Mouse (Mus musculus): ENCODE results near the gene Tubb4b.
"Not testable (repeated sequence)": the region's sequence is repeated elsewhere in the genome, so short reads cannot be mapped to it uniquely, and the experiment has no call there.

Tubb4b gene

DNA sequence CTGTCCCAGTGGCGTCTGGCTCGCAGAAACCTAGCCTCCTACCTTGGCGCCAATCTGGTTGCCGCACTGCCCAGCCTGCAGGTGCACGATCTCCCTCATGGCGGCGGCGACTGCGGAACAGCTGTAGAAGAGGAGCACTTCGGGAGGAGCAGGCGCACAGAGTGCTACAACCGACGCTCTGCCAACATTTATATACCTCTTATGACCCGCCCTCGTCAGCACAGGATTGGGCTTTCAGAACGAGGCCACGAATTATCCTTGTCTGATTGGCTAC lies at the start of gene Tubb4b:
TSS of gene Tubb4b (minus strand) at position 211 of the 274 bp plus-strand sequence.
- peak; percentile 99 for DNase-seq (ENCODE audit: low read depth, low spot score)

DNA sequence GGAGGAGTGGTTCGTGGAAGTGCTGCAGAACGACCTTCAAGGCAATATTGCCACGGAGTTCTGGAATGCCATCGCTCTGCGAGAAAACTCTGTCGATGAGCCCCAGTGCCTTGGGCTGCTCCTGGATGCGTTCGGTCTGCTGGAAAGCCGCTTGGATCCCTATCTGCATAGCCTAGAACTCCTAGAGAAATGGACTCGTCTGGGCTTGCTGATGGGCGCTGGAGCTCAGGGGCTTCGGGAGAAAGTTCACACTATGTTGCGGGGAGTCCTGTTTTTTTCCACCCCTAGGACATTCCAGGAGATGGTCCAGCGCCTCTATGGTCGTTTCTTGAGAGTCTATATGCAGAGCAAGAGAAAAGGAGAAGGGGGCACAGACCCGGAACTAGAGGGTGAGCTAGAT lies 48.5 kb upstream of the Tubb4b start:
- DNase-seq (ENCODE audit: low read depth, low spot score) = no peak

DNA sequence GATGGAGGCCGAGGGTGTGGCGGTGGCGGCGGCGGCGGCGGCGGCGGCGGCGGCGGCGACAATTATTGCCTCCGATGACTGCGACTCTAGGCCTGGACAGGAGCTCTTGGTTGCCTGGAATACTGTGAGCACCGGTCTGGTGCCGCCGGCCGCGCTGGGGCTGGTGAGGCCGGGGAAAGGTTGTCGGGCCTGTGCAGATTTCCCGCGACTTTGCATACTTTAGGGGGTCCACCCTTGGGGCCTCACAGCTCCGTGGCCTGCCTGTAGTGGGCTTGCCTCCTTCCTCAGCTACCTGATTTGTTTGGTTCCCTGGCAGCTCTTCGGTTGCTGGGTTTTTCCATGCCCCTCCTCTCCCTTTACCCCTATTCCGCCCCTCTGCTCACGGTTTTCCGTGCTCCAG lies 48.0 kb upstream of the Tubb4b start:
- DNase-seq (ENCODE audit: low read depth, low spot score) = no peak

DNA sequence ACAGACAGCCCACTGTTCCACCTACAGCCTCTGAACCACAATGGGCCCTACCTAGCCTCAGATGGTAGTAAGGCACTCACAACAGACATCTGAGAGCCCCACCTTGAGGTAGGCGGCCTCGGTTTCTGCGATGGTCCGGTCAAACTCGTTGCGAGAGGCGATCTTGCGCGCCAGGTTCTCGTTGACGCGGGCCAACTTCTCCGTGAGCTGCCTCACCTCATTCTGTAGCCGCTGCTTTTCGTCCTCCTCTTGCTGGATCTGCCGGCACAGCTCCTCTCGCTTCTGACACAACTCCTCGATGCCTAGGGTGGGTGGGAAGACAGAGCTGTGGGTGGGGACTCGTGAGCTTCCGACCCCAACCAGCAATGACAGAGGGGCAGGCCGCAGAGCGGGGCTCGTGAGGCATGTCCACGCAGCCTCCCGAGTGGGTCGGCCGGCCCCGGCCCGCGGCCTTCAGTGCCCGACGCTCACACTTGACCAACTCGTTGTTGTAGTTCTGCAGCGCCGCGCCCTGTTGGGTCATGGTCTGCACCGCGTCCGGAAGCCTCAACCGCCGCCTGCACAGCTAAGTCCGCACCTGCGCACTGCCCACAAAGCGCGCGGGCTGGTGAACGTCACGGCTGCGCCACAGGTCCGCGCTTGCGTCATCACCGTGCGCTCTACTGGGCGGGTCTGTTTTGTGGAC lies 47.5 kb upstream of the Tubb4b start, which contains the start of the genes Ssna1 and Anapc2:
TSS of gene Ssna1 (minus strand) at position 612 of the 685 bp plus-strand sequence.
TSS of gene Anapc2 (plus strand) at position 652 of the 685 bp plus-strand sequence.
- DNase-seq (ENCODE audit: low read depth, low spot score) = peak; percentile 97

DNA sequence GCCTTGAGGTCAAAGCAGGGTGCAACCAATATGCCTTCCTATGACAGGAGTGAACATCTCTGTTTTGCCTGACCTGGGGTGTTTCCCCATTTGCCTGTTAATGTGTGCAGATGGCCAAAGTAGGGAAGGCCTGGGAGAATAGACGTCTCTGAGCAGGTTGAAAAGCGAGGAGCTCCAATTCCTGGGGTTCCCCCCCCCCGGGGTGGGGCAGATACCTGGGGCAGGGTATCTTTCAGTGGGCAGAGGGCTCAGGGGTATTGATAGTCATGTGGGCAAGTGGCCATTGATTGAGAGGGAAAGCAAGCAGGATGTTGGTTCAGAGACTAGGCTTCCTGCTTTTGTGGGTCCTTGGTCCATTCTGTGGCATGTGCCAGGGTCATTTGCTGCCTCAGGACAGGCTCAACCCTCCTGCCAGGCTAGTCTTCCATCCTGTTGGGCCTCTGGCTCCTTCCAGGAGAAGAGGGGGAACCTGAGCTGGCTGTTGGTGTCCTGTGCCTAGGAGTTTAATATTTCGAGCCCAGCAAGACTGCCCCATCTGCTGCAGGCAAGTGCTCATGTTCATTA lies 43.3 kb upstream of the Tubb4b start:
- DNase-seq (ENCODE audit: low read depth, low spot score) = no peak

DNA sequence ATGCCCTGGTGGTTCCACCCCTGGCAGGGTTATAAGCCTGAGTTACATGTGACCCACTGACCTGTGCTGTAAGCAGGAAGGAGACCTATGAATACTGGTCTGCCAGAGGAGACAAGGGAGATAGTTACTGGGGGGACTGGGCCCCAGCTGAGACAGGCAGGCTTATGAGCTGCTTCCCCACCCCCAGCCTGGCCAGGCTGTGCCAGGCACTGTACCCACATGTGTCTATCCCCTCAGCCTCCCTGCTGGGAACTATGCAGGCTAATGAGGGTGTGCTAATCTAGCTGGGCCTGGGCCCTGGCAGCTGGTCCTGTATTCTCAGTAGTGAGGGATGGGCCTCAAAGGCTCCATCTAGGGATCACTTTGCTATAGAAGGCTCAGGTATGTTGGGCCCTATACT lies 42.7 kb upstream of the Tubb4b start:
- no peak for DNase-seq (ENCODE audit: low read depth, low spot score)

DNA sequence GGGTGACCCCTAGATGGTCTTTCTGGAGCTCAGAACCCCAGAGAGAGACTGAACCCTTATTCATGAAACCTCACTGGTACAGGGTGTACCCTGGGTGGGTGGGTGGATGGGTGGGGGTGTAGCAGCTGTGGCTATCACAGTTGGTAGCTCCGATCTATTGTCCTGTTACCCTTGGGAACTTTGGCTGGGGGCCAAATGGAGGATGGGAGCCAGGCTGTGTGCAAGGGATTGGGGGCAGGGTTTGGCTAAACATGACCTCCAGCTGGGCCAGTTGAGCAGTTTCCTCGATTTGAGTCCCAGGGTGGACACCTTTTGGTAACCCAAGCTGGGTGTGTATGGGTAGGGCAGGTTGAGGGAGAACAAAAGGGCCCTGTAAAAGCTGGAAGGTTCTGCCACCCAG lies 42.2 kb upstream of the Tubb4b start:
- DNase-seq (ENCODE audit: low read depth, low spot score) = no peak

DNA sequence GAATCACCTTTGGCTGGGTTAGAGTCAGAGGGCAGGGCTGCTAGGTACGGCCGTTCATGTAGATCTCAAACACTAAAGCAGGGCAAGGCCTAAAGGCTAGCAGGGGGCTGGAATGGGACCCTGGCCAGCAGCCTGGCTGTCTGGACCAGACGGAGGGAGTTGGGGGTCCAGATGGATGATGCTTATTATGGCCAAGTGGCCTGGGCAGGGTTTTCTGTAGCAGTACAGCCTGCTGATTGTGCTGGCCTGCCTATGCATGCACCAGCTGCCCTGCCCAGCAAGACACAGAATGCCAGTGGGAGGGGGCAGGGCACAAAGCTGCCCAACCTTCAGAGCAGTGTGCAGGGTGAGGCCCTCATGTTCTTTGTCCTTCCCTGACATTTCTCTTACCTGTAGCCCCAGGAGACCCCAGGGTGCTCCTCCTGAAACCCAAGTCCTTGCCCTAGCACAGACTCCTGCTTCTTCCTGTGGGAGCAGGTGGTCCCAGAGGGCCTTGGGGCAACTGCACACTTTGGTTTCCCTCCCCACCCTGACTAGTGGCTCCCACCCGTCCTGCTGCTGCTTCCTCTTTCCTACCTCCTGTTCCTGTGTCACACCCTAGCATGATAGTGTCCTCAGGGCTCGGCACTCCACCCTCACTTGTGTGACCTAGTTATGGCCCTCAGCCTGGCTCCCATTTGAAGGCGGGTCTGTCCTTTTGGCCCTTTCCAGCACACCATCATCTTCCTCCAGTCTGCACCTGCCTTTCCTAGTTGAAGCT lies 41.6 kb upstream of the Tubb4b start:
- DNase-seq (ENCODE audit: low read depth, low spot score) = no peak

DNA sequence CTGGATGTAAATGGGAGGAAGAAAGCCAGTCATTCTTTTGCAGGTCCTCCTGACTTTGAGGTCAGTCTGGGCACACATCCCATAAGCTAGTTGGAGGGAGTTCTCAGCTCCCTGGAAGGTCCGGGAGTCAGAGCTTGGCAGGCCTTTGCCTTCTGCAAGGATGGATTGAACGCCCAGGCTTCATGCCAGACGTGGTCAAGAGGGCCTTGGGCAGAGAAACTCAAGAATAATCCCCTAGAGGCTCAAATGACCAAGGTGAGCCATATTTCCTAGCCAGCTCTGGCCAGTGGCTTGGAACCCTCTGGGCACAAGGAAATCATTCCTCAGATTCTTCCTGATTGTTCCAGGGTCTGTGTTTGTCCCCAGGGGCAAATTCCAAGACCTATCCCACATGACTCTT lies 40.3 kb upstream of the Tubb4b start:
- no peak for DNase-seq (ENCODE audit: low read depth, low spot score)

DNA sequence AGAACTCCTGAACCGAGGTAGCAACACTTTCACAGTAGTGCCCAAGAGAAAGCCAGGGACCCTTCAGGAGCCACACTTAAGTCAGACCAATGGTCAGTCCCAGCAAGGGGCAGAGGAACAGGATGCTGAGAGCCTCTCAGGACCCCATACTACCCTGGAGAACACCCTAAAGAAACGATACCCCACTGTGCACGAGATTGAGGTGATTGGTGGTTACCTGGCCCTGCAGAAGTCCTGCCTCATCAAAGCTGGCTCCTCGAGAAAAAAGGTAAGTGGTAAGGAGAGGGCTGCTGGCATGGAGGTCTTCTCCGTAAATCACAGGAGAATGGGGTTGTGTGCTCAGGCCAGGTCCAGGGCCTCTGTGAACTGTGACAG lies 39.8 kb upstream of the Tubb4b start:
- no peak for DNase-seq (ENCODE audit: low read depth, low spot score)

DNA sequence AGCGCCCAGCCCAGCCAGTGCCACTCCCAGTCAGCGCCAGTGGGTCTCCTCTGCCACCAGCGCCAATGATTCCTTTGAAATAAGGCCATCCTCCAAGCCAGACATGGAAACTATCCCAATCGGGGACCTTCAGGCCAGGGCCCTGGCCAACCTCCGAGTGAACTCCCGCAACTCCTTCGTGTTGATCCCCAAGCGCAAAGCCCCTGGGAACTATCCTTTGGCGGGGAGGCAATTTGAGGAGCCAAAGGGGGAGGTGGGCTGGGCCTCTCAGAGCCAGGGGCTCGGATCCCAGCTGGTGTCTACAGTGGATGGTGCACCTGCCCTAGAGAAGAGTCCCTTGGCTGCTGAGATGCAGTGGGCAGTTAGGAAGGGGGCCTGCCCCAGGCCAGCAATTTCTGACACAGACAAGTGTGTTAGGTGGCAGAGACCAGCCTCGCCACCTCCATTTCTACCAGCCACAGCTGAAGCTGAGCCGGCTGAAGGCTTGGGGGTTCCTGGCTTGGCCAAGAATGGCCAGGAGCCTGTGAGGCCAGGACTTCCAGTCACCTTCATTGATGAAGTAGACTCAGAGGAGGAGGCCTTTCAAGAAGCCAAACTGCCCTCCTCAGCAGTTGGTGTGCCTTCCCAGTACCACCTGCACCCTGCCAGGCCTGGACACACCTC lies 39.3 kb upstream of the Tubb4b start:
- DNase-seq (ENCODE audit: low read depth, low spot score) = no peak

DNA sequence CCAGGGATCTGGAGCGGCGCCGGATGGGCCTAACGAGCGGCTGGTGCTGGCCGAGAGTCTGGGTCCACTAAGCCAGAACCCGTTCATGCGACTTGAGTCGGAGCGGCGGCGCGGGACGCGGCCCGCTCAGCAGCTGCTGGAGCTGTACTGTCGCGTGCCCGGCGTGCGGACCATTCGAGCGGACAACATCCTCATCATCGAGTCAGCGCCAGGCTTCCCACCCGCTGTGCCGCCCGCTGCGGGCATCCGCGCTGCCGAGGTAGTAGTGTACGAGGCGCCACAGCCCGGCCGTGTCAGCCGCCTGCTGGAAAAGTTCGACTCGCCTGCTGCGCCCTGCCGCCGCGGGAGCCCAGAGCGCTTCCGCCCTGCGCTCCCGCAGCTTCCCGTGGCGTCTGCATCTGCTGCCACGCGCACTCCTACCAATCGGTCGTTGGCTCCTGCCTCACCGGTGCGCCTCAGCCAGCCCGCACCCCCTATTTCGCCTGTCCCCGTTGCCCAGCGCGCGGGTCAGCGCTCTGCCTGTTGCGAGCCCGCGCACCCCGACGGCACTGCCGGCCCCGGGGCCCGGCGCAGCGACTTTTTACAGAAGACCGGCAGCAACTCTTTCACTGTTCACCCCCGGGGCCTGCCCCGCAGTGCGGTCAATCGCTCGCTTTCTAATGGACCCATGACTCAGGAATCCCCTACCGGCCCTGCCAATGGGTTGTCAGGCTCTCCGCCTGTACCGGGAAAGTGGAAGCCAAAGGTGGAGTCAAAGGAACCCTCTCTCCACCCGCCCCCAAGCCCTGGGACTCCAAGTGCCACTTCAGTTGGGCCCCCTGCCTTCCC lies 38.5 kb upstream of the Tubb4b start:
- DNase-seq (ENCODE audit: low read depth, low spot score) = peak; percentile 82

DNA sequence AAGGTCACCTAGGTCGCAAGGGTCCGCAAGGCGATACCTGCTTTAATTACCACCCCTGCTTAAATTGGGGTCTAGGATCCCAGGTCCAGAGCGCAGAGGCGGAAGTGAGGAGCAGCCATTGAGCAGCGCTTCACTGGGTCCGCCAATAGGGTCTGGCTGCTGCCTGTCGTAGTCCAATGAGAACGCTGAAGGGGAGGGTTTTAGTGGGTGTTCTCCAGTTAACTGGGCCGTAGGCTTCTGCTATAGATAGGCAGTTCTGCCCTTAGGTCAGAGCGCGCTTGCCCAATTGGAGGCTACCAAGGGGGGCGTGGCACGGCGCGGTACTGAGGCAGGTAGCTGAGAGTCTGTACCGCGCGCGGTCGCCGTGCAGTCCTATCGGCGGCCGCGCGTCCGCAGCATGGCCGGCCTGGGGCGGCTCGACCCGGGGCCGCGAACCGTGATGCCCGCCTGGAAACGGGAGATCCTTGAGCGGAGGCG lies 37.8 kb upstream of the Tubb4b start, which contains the start of gene Tprn:
TSS of gene Tprn (plus strand) at position 328 of the 477 bp plus-strand sequence.
- DNase-seq (ENCODE audit: low read depth, low spot score) = peak; percentile 96

DNA sequence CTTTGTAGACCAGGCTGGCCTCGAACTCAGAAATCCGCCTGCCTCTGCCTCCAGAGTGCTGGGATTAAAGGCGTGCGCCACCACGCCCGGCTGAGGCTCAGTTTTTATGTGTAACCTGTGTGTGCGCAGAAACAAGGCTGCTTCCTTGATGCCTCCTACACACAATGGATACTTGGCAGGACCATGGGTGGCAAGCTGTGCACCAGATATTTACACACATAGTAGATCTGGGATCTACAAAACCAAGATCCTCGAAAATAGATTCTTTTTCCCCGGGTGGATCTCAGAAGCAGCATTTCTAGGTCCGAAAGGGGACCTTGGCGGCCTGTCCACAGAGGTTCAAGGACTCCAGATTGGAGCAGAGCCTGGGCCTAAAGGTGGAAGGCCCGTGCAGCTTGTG lies 37.4 kb upstream of the Tubb4b start:
- no peak for DNase-seq (ENCODE audit: low read depth, low spot score)

DNA sequence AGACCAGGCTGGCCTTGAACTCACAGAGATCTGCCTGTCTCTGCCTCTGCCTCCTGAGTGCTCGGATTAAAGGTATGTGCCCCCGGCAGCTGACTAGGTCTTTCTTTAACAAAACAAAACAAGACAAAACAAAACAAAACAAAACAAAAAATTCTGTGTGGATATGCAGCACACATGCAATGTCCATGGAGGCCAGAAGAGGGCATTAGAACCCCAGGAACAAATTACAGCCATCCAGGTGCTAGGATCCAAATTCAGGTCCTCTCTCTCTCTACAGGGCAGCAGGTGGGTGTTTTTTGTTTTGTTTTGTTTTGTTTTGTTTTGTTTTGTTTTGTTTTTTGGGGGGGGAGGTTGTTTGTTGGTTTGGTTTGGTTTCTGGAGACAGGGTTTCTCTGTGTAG lies 34.4 kb upstream of the Tubb4b start:
- peak; percentile 44 for DNase-seq (ENCODE audit: low read depth, low spot score)

DNA sequence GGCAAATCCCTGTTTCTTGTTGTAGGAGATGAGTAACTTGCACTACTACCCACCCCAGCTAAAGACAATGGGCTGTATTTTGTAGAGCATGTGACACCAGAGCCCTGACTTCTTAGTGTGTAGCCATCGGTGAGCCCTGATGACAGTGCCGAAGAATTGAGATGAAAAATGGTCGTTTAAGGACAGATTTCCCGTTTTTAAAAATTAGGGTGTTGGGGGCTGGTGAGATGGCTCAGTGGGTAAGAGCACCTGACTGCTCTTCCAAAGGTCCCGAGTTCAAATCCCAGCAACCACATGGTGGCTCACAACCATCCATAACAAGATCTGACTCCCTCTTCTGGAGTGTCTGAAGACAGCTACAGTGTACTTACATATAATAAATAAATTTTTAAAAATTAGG lies 32.7 kb upstream of the Tubb4b start:
- not testable (repeated sequence) for DNase-seq (ENCODE audit: low read depth, low spot score)

DNA sequence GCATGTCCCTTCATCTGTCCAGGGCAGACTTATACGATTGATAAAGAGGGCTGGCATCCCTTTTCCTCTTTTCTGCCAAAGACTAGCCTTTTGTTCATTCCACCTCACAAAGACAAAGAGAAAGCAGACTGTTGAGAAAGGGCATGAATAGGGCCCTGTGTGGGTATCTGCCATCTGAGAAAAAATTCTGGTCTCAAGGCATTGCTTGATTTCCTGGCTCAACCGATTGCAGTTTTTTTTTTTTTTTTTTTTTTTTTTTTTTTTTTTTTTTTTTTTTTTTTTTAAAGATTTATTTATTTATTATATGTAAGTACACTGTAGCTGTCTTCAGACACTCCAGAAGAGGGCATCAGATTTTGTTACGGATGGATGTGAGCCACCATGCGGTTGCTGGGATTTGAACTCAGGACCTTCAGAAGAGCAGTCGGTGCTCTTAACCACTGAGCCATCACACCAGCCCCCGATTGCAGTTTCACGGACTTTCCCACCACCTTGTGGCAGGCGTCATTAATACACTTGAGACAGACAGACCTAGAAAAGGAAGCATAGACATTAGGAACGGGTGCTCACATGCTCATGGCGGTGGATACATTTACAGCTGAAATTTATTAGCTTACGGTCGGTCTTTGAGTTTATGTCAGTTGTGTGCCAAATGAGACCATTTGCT lies 32.1 kb upstream of the Tubb4b start:
- DNase-seq (ENCODE audit: low read depth, low spot score) = peak; percentile 79

DNA sequence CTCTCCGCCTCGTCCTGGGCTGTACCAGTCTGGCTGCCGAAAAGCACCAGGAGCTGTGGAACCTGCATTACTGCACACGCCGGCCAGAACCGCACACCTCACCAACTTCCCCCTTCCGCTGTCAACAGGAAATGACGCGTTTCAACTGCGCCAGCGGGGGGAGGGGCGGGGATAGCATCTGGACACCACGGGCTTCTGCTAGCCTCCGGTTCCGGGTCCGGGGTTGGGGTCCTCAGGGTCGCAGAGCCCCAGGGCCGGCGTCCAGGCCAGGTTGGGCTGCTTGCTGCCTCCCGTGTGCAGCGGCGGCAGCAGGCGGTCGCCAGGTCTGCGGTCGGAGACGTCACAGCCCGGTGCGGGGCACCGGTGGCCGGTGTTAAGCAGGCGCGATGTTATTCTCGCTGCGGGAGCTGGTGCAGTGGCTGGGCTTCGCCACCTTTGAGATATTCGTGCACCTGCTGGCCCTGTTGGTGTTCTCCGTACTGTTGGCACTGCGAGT lies 30.8 kb upstream of the Tubb4b start, which contains the start of gene Tmem203:
TSS of gene Tmem203 (plus strand) at position 156 of the 496 bp plus-strand sequence.
- peak; percentile 94 for DNase-seq (ENCODE audit: low read depth, low spot score)

DNA sequence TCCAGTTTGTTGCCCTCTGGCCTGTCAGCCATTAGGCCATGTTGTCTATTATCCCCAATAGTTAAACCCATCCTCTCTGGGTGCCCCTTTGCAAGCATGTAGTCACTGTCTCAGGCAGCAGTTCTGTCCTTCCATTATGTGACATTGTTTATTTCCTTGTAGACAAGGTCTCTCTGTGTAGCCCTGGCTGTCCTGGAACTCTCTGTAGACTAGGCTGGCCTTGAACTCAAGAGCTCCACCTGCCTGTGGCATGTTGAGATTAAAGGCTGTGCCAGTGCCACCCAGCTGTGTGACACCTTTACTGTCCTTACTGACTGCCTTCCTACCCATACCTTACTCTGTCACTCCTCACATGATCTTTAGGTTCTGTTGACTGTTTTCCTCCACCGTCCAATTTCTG lies 27.8 kb upstream of the Tubb4b start:
- peak; percentile 44 for DNase-seq (ENCODE audit: low read depth, low spot score)

Measured in CD4-positive helper T cell, adult 2 months (primary cell).